Mouse (Mus musculus) layer of hippocampus, adult 6 months (tissue): ENCODE measurements around the gene Atp6ap1. TPM values are rescaled to one million over a fixed set of nuclear protein-coding genes. Genes with fewer than 3 reads are reported as not detected.

Experiments used
- long read RNA-seq, 2 experiments: library from polyadenylated mRNA; unstranded; transcript quantifications; one replicate each; pipeline ENCODE4 v2.0.0; 2019 to 2020
- microRNA-seq: library from miRNA; unstranded; fragments of <30 nt; microRNA quantifications from one replicate; pipeline ENCODE4 v1.2.0, GENCODE M21; 2020
- polyA plus RNA-seq: library from polyadenylated mRNA; unstranded; fragments of <200 nt; fragmentation: Nextera tagmentation; gene quantifications from 2 replicates; pipeline ENCODE4 v1.2.3, GENCODE M21; 2021

Atp6ap1 gene
- polyA plus RNA-seq, result 140 and 145 TPM in 2 replicates
- long read RNA-seq, experiment 1, transcript Atp6ap1-201 (10 exons, 2,189 nt), result major isoform, 165 of 228 reads
- long read RNA-seq, experiment 1, partial matches to known transcripts, result 58 of 228 reads
- long read RNA-seq, experiment 1, other reads (novel, unspliced or antisense), result 5 of 228 reads
- long read RNA-seq, experiment 2, transcript Atp6ap1-201 (10 exons, 2,189 nt), result major isoform, 543 of 612 reads
- long read RNA-seq, experiment 2, partial matches to known transcripts, result 40 of 612 reads
- long read RNA-seq, experiment 2, other reads (novel, unspliced or antisense), result 27 of 612 reads

GRCm38 (mm10) chrX:74296538-74297448, at the start of gene Atp6ap1:
Gene Atp6ap1 (plus strand): TSS chrX:74297097.

GRCm38 (mm10) chrX:74249615-74250014, 47.3 kb upstream of the Atp6ap1 start, which contains the start of gene Flna:
Gene Flna (minus strand): TSS chrX:74249820.

GRCm38 (mm10) chrX:74254153-74254887, 42.6 kb upstream of the Atp6ap1 start, which contains the start of gene Emd:
Gene Emd (plus strand): TSS chrX:74254687.

GRCm38 (mm10) chrX:74270062-74270901, 26.6 kb upstream of the Atp6ap1 start, which contains the start of gene Rpl10:
Gene Rpl10 (plus strand): TSS chrX:74270812.

GRCm38 (mm10) chrX:74281732-74282394, 15.0 kb upstream of the Atp6ap1 start, which contains the start of the genes Taz and Dnase1l1:
Gene Taz (plus strand): TSS chrX:74281912.
Gene Dnase1l1 (minus strand): TSS chrX:74282337.

GRCm38 (mm10) chrX:74304867-74305700, 8.2 kb downstream of the Atp6ap1 start, which contains the start of gene Gdi1:
Gene Gdi1 (plus strand): TSS chrX:74304998.

GRCm38 (mm10) chrX:74312540-74313464, 15.9 kb downstream of the Atp6ap1 start, which contains the start of gene Fam50a:
Gene Fam50a (plus strand): TSS chrX:74313033.

GRCm38 (mm10) chrX:74328725-74329161, 31.8 kb downstream of the Atp6ap1 start, which contains the start of gene Plxna3:
Gene Plxna3 (plus strand): TSS chrX:74329066.

GRCm38 (mm10) chrX:74353467-74353770, 56.5 kb downstream of the Atp6ap1 start, which contains the start of gene Lage3:
Gene Lage3 (minus strand): TSS chrX:74353618.

Small RNA genes lying within 50 kb of the gene (microRNA-seq; reads per million reads assigned to microRNA genes)
- gene Mir7091, result not detected
- not detected for gene Mir7092

Other genes starting within 250 kb of the Atp6ap1 start
- gene Opn1mw, start 169.6 kb upstream of the Atp6ap1 start, polyA plus RNA-seq, result 0.41 and 0.55 TPM in 2 replicates
- gene Mecp2, start 161.7 kb upstream of the Atp6ap1 start, polyA plus RNA-seq, result 6.5 and 6.8 TPM in 2 replicates
- not detected in 2 replicates for gene Tex28, start 129.3 kb upstream of the Atp6ap1 start, polyA plus RNA-seq
- gene Tktl1, start 119.8 kb upstream of the Atp6ap1 start, polyA plus RNA-seq, result not detected in 2 replicates
- 2.1 and 4.3 TPM in 2 replicates for gene Flna, start 47.3 kb upstream of the Atp6ap1 start, polyA plus RNA-seq
- gene Emd, start 42.4 kb upstream of the Atp6ap1 start, polyA plus RNA-seq, result 7.1 and 8.8 TPM in 2 replicates
- 1,201 and 1,311 TPM in 2 replicates for gene Rpl10, start 26.3 kb upstream of the Atp6ap1 start, polyA plus RNA-seq
- 29.8 and 29.9 TPM in 2 replicates for gene Taz, start 15.2 kb upstream of the Atp6ap1 start, polyA plus RNA-seq
- gene Dnase1l1, start 14.8 kb upstream of the Atp6ap1 start, polyA plus RNA-seq, result 1.7 and 2.5 TPM in 2 replicates
- gene Gdi1, start 7.9 kb downstream of the Atp6ap1 start, polyA plus RNA-seq, result 178 and 191 TPM in 2 replicates
- 23.2 and 25.5 TPM in 2 replicates for gene Fam50a, start 15.9 kb downstream of the Atp6ap1 start, polyA plus RNA-seq
- 1.3 and 1.4 TPM in 2 replicates for gene Plxna3, start 32.0 kb downstream of the Atp6ap1 start, polyA plus RNA-seq
- gene Lage3, start 56.5 kb downstream of the Atp6ap1 start, polyA plus RNA-seq, result 44.3 and 46.1 TPM in 2 replicates
- gene Ubl4a, start 76.1 kb downstream of the Atp6ap1 start, polyA plus RNA-seq, result 95.4 and 96.6 TPM in 2 replicates
- 4.0 and 4.5 TPM in 2 replicates for gene Slc10a3, start 76.3 kb downstream of the Atp6ap1 start, polyA plus RNA-seq
- gene Fam3a, start 96.2 kb downstream of the Atp6ap1 start, polyA plus RNA-seq, result 20.2 and 22.8 TPM in 2 replicates
- gene Ikbkg, start 96.2 kb downstream of the Atp6ap1 start, polyA plus RNA-seq, result 7.0 and 9.0 TPM in 2 replicates
- gene G6pdx, start 132.1 kb downstream of the Atp6ap1 start, polyA plus RNA-seq, result 19.0 and 19.5 TPM in 2 replicates
- not detected in 2 replicates for gene Gm6880, start 184.3 kb downstream of the Atp6ap1 start, polyA plus RNA-seq